Mouse (Mus musculus): ENCODE results near the gene Zcchc14. TPM values are rescaled to one million over a fixed set of nuclear protein-coding genes. Genes with fewer than 3 reads are reported as not detected.

The Zcchc14 gene
- polyA plus RNA-seq, 1 experiment from 2014 or later, result 7.9 TPM

DNA sequence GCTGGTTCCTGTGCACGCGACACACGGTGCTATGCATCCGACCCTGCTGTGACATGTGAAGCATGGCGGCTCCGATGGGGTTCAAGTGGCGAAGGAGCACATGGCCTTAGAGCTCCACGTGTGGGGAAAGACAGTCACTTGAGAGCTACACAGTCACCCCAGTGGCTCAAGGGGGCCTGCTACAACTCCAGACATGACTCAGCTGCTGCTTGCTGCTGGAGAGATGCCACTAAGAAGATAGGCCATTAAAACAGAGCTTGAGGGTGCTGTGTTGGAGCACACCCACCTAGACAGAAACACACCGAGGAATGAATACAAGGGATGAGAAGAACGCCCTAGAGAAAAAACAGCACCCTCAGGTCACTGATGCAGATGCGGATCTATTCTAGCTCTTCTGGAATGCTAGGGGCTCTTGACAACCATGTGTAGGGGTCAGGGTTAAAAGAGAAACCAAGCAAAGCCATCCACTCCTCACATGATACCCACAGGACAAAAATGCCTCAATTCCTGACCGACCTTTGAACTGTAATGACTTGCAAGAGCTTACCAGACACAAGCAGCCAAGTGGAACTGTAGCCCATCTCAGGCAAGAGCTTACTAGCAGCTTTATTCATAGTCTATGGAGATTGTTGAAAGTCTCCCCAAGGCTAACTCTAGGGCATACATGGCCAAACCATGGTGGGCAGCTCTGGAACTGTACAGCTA lies 5.0 kb downstream of the Zcchc14 start:
- Histone ChIP-seq H3K4me2 (ENCODE audit: low read depth, low read length) (no peak overlapping the region), H3K36me3 (ENCODE audit: control insufficient read depth, insufficient read depth) (no peaks in the 10 kb centered on the region; the same call in 1 of the 2 replicates), H3K9ac (ENCODE audit: low read length) (no peak overlapping the region), H3K4me1 (ENCODE audit: control insufficient read depth, insufficient read depth, low read length) (peaks cover 46% of the 10 kb centered on the region), H3K9me3 (replicated peaks; ENCODE audit: control insufficient read depth, low read length) (no peaks in the 10 kb centered on the region), H3K4me3 (ENCODE audit: low read length) (no peak overlapping the region), H3K27ac (ENCODE audit: low read length) (no peak overlapping the region), H3K27me3 (ENCODE audit: control insufficient read depth, insufficient read depth, low read length) (no peaks in the 10 kb centered on the region)
- WGBS, result 82% methylated on average over 12 of the region's 12 CpGs
- no peak for ATAC-seq (replicated peaks; ENCODE audit: extremely low read depth, insufficient read depth, low FRiP score)

DNA sequence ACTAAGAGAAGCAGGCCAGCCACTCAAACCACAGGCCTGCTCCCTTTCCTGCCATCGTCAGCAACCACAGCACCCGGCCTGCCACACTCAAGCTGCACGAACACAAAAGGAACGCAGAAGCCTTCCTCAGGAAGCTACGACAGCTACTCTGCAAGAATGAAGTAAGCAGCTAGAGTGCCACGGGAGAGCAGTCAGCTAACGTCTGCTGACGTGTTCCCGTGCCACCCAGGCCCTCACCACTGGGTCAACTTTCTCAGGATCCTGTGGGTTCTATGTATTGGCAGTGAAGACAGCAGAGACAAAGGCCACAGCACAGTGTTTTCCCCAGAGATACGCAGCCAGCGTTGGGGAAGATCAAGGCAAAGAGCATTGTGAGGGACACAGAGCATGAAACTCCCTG lies 9.3 kb downstream of the Zcchc14 start:
- no peak for ATAC-seq (replicated peaks; ENCODE audit: extremely low read depth, insufficient read depth, low FRiP score)
- H3K27ac ChIP-seq (ENCODE audit: low read length), result peak overlapping the region; percentile 30; the same call in 1 of the 2 replicates
- H3K9me3 ChIP-seq (replicated peaks; ENCODE audit: control insufficient read depth, low read length), result no peaks in the 10 kb centered on the region
- H3K9ac ChIP-seq (ENCODE audit: low read length), result no peak overlapping the region
- H3K4me2 ChIP-seq (ENCODE audit: low read depth, low read length), result no peak overlapping the region
- H3K4me1 ChIP-seq (ENCODE audit: control insufficient read depth, insufficient read depth, low read length), result peaks cover 29% of the 10 kb centered on the region
- H3K27me3 ChIP-seq (ENCODE audit: control insufficient read depth, insufficient read depth, low read length), result no peaks in the 10 kb centered on the region
- H3K36me3 ChIP-seq (ENCODE audit: control insufficient read depth, insufficient read depth), result no peaks in the 10 kb centered on the region
- H3K4me3 ChIP-seq (ENCODE audit: low read length), result no peak overlapping the region
- 55% methylated on average over 11 of the region's 11 CpGs for WGBS

DNA sequence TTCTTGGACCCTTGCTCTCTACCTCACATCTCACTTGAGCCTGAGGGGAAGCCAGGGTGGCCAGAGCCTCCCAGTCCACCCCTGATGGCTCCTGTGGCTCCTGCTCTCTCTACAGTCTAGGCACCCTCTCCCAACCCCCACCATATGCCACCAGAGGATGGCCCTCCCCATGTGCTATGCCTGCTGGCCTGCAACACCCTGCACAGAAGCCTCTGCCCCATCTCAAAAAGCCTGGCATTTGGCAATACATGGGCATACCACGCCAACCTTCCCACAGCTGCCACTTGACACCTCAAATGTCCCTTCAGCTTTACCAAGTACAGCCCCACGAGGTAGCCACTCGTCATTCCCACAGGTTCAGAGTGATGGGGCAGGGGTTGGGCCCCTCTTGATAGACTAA lies 9.9 kb downstream of the Zcchc14 start:
- 64% methylated on average over 3 of the region's 3 CpGs for WGBS
- no peaks in the 10 kb centered on the region for H3K9me3 ChIP-seq (replicated peaks; ENCODE audit: control insufficient read depth, low read length)
- H3K4me2 ChIP-seq (ENCODE audit: low read depth, low read length), result no peak overlapping the region

DNA sequence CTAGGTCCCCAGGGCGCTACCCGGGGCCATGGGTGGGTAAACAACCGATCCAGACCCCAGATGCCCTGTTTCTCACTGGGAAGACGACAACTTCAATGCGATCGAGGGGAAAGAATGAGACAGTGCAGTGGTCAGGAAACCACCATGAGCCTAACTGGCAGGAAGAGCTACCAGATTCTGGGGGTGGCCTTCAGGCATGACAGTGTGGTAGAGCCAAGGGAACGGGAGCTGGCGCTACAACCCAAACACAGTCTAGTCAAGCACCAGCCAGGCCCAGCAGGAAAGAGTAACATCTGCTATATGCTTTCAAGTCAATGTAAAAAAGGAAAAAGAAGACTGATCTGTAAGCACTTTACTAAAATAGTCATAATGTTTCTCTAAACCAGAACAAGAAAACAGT lies 16.5 kb downstream of the Zcchc14 start:
- Histone ChIP-seq H3K4me1 (ENCODE audit: control insufficient read depth, insufficient read depth, low read length) (peaks cover 29% of the 10 kb centered on the region), H3K27ac (ENCODE audit: low read length) (peak overlapping the region; percentile 59; the same call in 1 of the 2 replicates), H3K9me3 (replicated peaks; ENCODE audit: control insufficient read depth, low read length) (no peaks in the 10 kb centered on the region), H3K36me3 (ENCODE audit: control insufficient read depth, insufficient read depth) (no peaks in the 10 kb centered on the region), H3K27me3 (ENCODE audit: control insufficient read depth, insufficient read depth, low read length) (no peaks in the 10 kb centered on the region), H3K4me2 (ENCODE audit: low read depth, low read length) (no peak overlapping the region), H3K4me3 (ENCODE audit: low read length) (no peak overlapping the region), H3K9ac (ENCODE audit: low read length) (no peak overlapping the region)
- WGBS, result 81% methylated on average over 8 of the region's 8 CpGs
- no peak for ATAC-seq (replicated peaks; ENCODE audit: extremely low read depth, insufficient read depth, low FRiP score)

More for the DNA sequence above, 9.9 kb downstream of the Zcchc14 start:
- Histone ChIP-seq H3K4me1 (ENCODE audit: control insufficient read depth, insufficient read depth, low read length) (peaks cover 27% of the 10 kb centered on the region), H3K4me3 (ENCODE audit: low read length) (no peak overlapping the region), H3K36me3 (ENCODE audit: control insufficient read depth, insufficient read depth) (no peaks in the 10 kb centered on the region), H3K27ac (ENCODE audit: low read length) (no peak overlapping the region), H3K9ac (ENCODE audit: low read length) (no peak overlapping the region), H3K27me3 (ENCODE audit: control insufficient read depth, insufficient read depth, low read length) (no peaks in the 10 kb centered on the region)
- no peak for ATAC-seq (replicated peaks; ENCODE audit: extremely low read depth, insufficient read depth, low FRiP score)

DNA sequence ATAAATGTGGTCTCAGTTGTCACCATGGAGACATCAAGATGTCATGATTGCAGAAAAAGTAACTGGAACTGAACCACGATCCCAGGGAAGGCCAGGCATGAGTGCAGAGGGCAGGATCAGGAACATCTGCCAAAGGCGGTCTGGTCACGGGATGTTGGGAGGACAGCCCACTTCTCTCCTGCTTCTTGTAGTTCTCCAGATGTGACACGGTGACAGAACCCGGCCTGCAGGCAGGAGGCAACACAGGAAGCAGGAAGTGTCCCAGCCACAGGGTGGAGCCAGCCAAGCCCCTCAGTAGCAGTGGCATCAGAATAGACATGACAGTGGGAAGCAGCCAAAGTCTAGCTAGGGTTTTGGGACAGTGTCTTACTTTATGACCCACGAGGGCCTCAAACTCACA lies 17.2 kb downstream of the Zcchc14 start:
- Histone ChIP-seq H3K36me3 (ENCODE audit: control insufficient read depth, insufficient read depth) (no peaks in the 10 kb centered on the region), H3K27me3 (ENCODE audit: control insufficient read depth, insufficient read depth, low read length) (no peaks in the 10 kb centered on the region), H3K27ac (ENCODE audit: low read length) (no peak overlapping the region), H3K4me2 (ENCODE audit: low read depth, low read length) (no peak overlapping the region), H3K4me1 (ENCODE audit: control insufficient read depth, insufficient read depth, low read length) (peaks cover 30% of the 10 kb centered on the region), H3K4me3 (ENCODE audit: low read length) (no peak overlapping the region), H3K9ac (ENCODE audit: low read length) (no peak overlapping the region), H3K9me3 (replicated peaks; ENCODE audit: control insufficient read depth, low read length) (no peaks in the 10 kb centered on the region)
- 29% methylated on average over 6 of the region's 6 CpGs for WGBS
- ATAC-seq (replicated peaks; ENCODE audit: extremely low read depth, insufficient read depth, low FRiP score), result peak; percentile 37; the same call in 1 of the 2 replicates

DNA sequence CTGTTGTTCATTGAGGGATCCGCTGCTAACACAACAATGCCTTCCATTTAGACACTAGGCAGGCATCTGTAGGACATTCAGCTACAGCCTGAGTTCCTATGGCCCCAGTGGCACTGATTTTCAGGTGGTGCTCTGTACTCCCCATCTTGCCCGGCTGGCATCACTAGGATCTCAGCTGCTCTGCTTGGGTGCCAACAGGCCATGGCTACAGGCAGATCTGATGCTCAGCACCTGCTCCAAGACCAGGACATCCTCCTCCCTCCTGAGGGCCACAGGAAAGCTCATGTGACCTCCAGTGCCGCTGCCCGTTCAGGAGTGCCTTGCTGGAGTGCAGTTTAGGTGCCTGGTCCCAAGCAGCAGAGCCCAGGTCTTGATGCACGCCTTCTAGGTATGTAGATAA lies 20.3 kb downstream of the Zcchc14 start:
- WGBS, result 53% methylated on average over 5 of the region's 5 CpGs
- Histone ChIP-seq H3K4me2 (ENCODE audit: low read depth, low read length) (no peak overlapping the region), H3K9ac (ENCODE audit: low read length) (no peak overlapping the region), H3K27me3 (ENCODE audit: control insufficient read depth, insufficient read depth, low read length) (no peaks in the 10 kb centered on the region), H3K4me1 (ENCODE audit: control insufficient read depth, insufficient read depth, low read length) (peaks cover 36% of the 10 kb centered on the region), H3K27ac (ENCODE audit: low read length) (peak overlapping the region; percentile 61), H3K4me3 (ENCODE audit: low read length) (no peak overlapping the region), H3K36me3 (ENCODE audit: control insufficient read depth, insufficient read depth) (peaks cover 7% of the 10 kb centered on the region), H3K9me3 (replicated peaks; ENCODE audit: control insufficient read depth, low read length) (no peaks in the 10 kb centered on the region; the same call in 1 of the 2 replicates)
- no peak for ATAC-seq (replicated peaks; ENCODE audit: extremely low read depth, insufficient read depth, low FRiP score)

DNA sequence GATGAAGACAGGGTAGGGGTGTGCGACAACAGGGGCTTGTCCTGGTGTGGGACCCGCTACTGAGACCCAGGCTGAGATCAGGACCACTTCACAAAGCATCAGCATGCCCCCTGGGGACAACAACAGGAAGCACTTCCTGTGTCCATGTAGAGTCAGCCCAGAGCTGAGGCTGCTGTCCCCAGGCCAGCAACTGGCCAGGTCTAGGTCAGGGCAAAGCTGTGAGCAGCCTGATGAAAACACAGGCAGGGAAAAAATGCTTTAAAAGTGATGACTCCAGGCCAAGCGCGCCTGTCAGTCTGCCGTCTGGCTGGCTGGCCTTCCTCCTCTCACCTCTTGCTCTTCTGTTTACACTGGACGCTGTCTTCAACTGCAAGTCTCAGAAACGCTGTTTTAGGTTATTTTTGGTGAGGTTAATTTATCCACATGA lies 21.0 kb downstream of the Zcchc14 start:
- H3K27me3 ChIP-seq (ENCODE audit: control insufficient read depth, insufficient read depth, low read length), result no peaks in the 10 kb centered on the region
- WGBS, result 44% methylated on average over 7 of the region's 7 CpGs
- H3K4me1 ChIP-seq (ENCODE audit: control insufficient read depth, insufficient read depth, low read length), result peaks cover 40% of the 10 kb centered on the region
- no peak overlapping the region for H3K9ac ChIP-seq (ENCODE audit: low read length)
- no peak overlapping the region for H3K4me3 ChIP-seq (ENCODE audit: low read length)
- H3K9me3 ChIP-seq (replicated peaks; ENCODE audit: control insufficient read depth, low read length), result no peaks in the 10 kb centered on the region; the same call in 1 of the 2 replicates
- peak; percentile 33; the same call in 1 of the 2 replicates for ATAC-seq (replicated peaks; ENCODE audit: extremely low read depth, insufficient read depth, low FRiP score)
- no peak overlapping the region for H3K4me2 ChIP-seq (ENCODE audit: low read depth, low read length)
- peaks cover 7% of the 10 kb centered on the region for H3K36me3 ChIP-seq (ENCODE audit: control insufficient read depth, insufficient read depth)
- peak overlapping the region; percentile 61 for H3K27ac ChIP-seq (ENCODE audit: low read length)

DNA sequence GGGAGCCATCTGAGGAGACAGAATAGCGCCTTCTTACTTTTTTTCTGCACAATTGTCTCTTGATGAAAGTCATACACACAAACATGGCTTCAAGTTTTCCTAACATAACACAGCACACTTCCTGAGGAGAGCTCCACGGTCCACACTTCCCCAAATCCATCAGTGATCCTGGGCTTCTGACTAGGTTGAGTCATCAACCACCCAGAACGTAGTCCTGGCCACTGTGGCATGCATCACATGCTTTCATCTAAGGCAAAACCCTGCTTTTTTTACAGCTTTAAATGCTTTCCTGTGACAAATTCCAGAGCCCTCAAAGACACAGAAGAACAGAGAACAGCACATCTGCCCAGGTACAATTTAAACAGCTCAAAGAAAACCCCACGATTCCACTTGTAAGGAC lies 24.0 kb downstream of the Zcchc14 start:
- Histone ChIP-seq H3K9ac (ENCODE audit: low read length) (no peak overlapping the region), H3K4me1 (ENCODE audit: control insufficient read depth, insufficient read depth, low read length) (peaks cover 44% of the 10 kb centered on the region), H3K27ac (ENCODE audit: low read length) (no peak overlapping the region), H3K4me2 (ENCODE audit: low read depth, low read length) (no peak overlapping the region), H3K27me3 (ENCODE audit: control insufficient read depth, insufficient read depth, low read length) (no peaks in the 10 kb centered on the region), H3K9me3 (replicated peaks; ENCODE audit: control insufficient read depth, low read length) (no peaks in the 10 kb centered on the region; the same call in 1 of the 2 replicates), H3K36me3 (ENCODE audit: control insufficient read depth, insufficient read depth) (peaks cover 7% of the 10 kb centered on the region), H3K4me3 (ENCODE audit: low read length) (no peak overlapping the region)
- 48% methylated on average over 4 of the region's 4 CpGs for WGBS
- ATAC-seq (replicated peaks; ENCODE audit: extremely low read depth, insufficient read depth, low FRiP score), result no peak

DNA sequence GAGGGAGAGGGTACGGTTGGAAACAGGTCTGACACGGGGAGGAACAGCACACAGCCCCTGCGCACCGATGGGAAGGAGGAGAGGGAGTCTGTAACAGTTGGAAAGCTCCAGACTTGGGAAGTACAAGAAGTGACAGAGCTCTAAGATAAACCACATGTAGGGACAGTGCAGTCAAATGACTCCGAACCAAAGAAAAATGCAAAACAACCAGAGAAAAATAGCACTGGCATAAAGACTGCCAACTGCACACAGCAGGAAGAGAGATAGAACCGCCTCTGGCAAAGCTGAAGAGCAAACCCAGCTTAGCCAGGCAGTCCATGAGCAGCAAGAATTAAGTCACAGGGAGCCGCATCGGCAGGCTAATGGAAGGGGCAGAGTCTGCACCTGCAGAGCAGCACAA lies 29.7 kb downstream of the Zcchc14 start:
- Histone ChIP-seq H3K4me2 (ENCODE audit: low read depth, low read length) (no peak overlapping the region), H3K4me1 (ENCODE audit: control insufficient read depth, insufficient read depth, low read length) (peaks cover 47% of the 10 kb centered on the region), H3K9me3 (replicated peaks; ENCODE audit: control insufficient read depth, low read length) (no peaks in the 10 kb centered on the region), H3K4me3 (ENCODE audit: low read length) (no peak overlapping the region), H3K9ac (ENCODE audit: low read length) (no peak overlapping the region), H3K27ac (ENCODE audit: low read length) (no peak overlapping the region), H3K36me3 (ENCODE audit: control insufficient read depth, insufficient read depth) (peaks cover 4% of the 10 kb centered on the region), H3K27me3 (ENCODE audit: control insufficient read depth, insufficient read depth, low read length) (no peaks in the 10 kb centered on the region)
- WGBS, result 85% methylated on average over 8 of the region's 8 CpGs
- ATAC-seq (replicated peaks; ENCODE audit: extremely low read depth, insufficient read depth, low FRiP score), result no peak

Data from heart, embryonic 16.5 days (tissue).